Mouse (Mus musculus) G1E (cell line): ENCODE measurements around the gene Pdzd2.

Experiments
- CTCF ChIP-seq: IDR thresholded peaks from 2 replicates; pipeline ENCODE4 v1.5.1; 2012; ENCODE audit warnings: low read depth, low read length, inconsistent platforms, mixed read lengths
- GATA1 ChIP-seq: IDR thresholded peaks from 2 replicates; pipeline ENCODE4 v1.6.1; 2012; ENCODE audit warnings: borderline replicate concordance, low read length, inconsistent platforms, mixed read lengths

DNA sequence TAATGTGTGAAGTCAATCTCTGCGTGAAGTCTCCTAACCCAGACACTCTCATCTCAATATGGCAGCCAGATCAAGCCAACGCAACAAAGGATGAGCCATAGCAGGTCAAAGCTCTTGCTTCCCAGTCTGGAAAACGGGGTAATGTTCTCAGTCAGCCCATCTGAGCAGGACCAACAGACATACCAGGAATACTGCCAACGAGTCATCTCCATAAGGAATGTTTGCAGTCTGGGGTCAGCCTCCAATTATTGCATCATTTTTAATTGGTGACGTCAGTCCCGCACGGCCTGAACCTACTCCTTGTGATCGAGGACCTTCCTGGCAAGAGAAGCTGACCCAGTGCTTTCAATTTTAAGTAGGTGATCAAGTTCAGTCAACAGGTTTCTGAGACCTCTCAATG is 100.5 kb downstream of the Pdzd2 start:
- TF ChIP-seq CTCF: no peak
- no peak for TF ChIP-seq GATA1
